Mouse (Mus musculus) 416B (cell line): ENCODE measurements around the gene Adgrg1.

Experiments
- DNase-seq: peaks from one replicate; pipeline ENCODE4 v3.0.0; 2011; ENCODE audit warnings: low read depth

The Adgrg1 gene

DNA sequence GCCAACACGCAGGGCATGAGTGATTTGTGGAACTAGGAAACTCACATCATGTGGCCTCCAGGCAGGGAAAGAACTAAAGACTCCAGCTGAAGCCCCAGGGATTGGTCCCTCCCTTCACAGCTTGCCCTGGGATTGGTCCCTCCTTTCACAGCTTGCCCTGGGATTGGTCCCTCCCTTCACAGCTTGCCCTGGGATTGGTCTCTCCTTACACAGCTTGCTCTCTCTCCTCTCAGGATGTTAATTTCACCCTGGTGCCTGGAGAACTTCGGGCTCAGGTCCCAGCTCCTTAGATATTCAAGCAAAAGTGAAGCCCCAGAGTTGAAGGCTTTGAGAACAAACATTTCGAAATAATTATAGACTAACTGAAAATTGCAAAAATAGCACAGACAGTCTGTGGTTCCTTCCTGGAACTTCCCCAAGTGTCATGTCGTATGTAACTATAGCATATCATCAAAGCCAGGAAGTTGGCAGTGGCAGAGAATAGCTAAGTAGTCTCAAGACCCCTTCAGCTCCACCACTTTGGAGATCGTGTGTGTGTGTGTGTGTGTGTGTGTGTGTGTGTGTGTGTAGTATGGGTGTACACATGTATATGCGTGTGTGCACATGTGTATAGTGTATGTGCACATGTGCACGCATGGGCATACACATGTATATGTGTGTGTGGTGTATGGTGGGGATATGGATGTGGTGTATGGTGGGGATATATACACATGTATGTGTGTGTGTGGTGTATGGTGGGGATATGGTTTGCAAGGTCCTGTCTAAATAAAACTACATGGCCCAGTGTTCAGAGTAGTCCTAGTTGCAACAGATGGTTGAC, 62.8 kb downstream of the Adgrg1 start:
- DNase-seq = peak; percentile 75

GRCm38 (mm10) chr8:95041883-95042784, 67.6 kb downstream of the Adgrg1 start:
- no peak for DNase-seq

GRCm38 (mm10) chr8:95044811-95045210, 70.3 kb downstream of the Adgrg1 start:
- no peak for DNase-seq

DNA sequence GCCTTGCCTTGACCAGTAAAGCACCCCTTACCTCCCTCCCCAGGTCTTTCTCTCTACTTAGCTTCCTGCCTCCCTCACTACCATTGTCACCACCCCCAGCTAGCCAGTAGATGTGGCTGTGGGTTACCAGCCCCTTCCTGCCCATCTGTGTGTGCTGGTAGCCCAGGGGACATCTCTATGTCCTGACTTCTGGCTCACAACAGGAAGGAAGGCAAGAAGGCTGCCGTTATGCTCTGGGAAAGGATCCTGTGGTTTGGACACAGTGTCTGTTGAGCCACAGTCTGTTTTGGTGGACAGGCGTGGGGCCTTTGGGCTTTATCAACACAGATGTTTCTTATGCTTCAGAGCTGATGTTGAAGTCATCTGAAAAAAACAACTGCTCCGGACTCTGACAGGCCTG, 72.4 kb downstream of the Adgrg1 start:
- DNase-seq = peak; percentile 99

DNA sequence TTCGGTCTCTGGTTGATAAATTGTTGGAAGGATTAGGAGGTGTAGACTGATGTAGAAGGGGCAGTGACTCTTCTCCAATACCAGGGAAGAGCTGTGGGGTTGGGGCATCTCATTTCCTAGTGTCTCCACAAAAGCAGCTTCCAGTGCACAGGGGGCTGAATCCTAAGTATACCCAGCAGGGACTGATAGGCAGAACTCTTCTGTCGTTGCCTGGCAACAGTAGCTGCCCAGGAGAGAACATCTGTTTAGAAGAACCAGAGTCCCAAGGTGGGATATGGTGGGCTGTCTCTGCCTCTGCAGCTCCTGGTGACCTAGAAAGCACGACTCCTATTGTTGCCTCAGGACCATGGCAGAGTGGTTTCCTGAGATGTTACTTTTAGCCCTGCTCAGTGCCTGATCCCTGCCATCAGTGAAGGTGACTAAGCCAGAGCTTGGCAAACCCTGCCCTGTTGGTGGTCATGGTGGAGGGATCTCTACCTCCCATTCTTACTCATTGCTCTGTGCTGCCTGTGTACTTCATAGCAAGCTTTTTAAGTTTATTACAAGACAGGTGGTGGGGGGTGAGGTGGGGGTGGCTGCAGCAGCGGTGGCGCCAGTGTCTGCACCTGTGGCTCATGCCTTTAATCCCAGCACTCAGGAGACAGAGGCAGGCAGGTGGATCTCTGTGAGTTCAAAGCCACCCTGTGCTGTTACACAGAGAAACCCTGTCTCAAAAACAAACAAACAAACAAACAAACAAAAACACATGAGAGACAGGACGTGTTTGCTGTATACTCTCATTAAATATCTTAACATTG, 73.5 kb downstream of the Adgrg1 start:
- DNase-seq = peak; percentile 70

GRCm38 (mm10) chr8:95049636-95050035, 75.1 kb downstream of the Adgrg1 start:
- DNase-seq = peak; percentile 65

DNA sequence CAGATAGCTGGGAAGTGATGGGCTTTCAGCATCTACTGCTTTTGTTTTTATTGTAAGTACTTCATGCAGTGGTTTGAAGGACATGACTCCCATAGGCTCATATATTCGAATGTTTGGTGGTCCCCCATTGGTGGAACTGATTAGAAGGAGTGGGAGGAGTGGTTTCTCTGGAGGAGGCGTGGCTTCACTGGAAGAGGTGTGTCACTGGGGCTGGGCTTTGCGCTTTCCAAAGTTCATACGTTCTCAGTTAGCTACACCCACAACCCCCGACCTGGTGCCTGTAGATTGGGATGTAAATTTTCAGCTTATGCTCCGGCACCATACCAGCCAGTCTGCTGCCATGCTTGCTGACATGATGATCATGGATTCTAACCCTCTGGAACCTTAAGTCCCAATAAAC, 79.9 kb downstream of the Adgrg1 start:
- no peak for DNase-seq

DNA sequence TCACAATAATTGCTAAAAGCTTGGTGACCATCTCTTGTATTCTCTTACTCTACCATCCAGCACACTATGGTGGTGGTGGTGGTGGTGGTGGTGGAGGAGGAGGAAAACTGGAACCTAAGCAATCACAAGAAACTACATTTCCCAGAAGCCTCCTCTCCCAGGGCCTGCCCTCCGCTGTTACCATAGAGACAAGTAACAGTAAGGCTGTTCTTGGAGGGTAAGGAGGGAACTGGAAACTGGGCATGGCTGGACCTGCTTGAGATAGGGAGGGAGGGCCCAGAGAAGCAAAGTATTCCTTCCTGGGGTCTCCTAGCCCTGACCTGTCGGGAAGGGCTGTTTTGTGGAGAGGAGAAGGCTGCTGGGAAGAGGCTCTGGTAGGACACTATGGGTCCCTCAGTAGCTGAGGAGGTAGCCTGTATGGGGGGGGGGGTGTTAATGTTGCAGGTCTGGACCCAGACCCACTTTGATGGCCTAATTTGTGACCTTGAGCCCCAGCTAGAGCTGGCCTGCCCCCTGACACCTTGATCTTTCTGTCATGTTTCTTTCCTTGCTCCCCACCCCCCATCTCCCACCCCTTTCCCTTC, 80.5 kb downstream of the Adgrg1 start, which contains the start of gene Drc7:
TSS of gene Drc7 (plus strand) at position 177 of the 584 bp plus-strand sequence.
- DNase-seq = peak; percentile 48

DNA sequence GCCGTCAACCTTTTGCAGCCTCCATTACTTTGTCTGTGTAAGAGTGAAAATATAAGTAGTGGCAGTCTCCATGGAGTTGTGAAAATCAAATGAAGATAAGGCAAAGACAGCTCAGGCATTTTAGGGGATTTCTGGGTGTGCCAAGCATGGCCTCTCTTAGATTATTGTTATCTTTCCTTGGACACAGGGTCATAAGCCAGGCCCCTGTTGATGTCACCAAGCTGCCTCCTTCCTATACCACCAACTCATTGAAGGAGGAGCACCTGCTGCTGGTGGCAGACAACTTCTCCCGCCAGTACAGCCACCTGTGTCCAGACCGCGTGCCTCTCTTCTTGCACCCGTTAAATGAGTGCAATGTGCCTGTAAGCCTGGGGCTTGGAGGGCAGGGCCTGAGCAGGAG, 81.9 kb downstream of the Adgrg1 start:
- no peak for DNase-seq

GRCm38 (mm10) chr8:95058661-95059060, 84.1 kb downstream of the Adgrg1 start:
- DNase-seq = peak; percentile 65

DNA sequence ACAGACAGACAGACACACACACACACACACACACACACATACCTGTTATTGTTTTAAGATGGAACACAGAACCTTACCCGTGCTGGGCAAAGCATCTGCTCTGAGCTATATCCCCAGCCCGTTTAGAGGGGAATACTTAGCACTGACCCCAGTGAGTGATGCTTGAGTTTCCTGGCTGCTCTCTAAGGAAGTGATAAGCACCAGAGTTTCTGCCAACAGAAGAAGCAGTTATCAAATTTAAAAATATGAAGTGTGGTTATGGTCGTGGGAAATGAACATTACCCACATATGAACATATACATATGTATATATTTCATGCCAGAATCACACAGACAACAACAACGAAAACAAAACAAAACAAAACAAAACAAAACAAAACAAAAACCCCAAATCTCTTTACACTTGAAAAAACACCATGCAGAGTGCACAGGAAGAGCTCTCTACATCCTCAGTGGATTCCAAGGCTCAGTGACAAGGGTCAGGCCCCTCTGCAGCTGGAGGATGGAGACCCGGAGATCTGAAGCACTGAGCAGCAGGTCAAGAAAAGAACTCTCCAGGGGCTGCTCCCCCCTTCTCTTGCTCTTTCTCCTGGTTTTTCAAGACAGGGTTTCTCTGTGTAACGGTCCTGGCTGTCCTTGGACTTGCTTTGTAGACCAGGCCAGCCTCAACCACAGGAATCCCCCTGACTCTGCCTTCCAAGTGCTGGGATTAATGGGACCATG, 85.4 kb downstream of the Adgrg1 start:
- peak; percentile 44 for DNase-seq
